Mouse (Mus musculus) granulocyte monocyte progenitor cell, adult 5-6 weeks (primary cell): ENCODE measurements around the gene Tmem158. TPM values are rescaled to one million over a fixed set of nuclear protein-coding genes. Genes with fewer than 3 reads are reported as not detected.

ENCODE experiments used
- total RNA-seq, 2 experiments: library from RNA; stranded (forward) in 1 of 2; stranded (reverse) in 1 of 2; fragments of 200-712, 200-1000 nt in 1 of 2; fragments of >200 nt in 1 of 2; fragmentation: Nextera tagmentation in 1 of 2; gene quantifications; 2 replicates each; pipeline ENCODE4 v1.2.3; 2014 to 2017

The Tmem158 gene
- total RNA-seq, 2 experiments from 2014 or later: 2.3 TPM; not detected in 1

Other genes with a start within 250 kb of the Tmem158 start
- gene Tmem42, start 239.4 kb downstream of the Tmem158 start, total RNA-seq (2014; fragmentation: Nextera tagmentation): 8.9 and 9.7 TPM in 2 replicates
- 9.2 and 16.6 TPM in 2 replicates for gene Tmem42, start 239.4 kb downstream of the Tmem158 start, total RNA-seq (2017)
- gene Tgm4, start 226.0 kb downstream of the Tmem158 start, total RNA-seq (2014; fragmentation: Nextera tagmentation): 2.1 TPM in 1 of 2 replicates, not detected in the other
- 0.05 TPM in 1 of 2 replicates, not detected in the other for gene Tgm4, start 226.0 kb downstream of the Tmem158 start, total RNA-seq (2017)
- gene Zdhhc3, start 147.6 kb downstream of the Tmem158 start, total RNA-seq (2014; fragmentation: Nextera tagmentation): 66.7 and 68.4 TPM in 2 replicates
- gene Zdhhc3, start 147.6 kb downstream of the Tmem158 start, total RNA-seq (2017): 43.1 and 47.1 TPM in 2 replicates
- gene Exosc7, start 147.5 kb downstream of the Tmem158 start, total RNA-seq (2014; fragmentation: Nextera tagmentation): 85.4 and 103 TPM in 2 replicates
- gene Exosc7, start 147.5 kb downstream of the Tmem158 start, total RNA-seq (2017): 119 and 126 TPM in 2 replicates
- gene Clec3b, start 109.8 kb downstream of the Tmem158 start, total RNA-seq (2014; fragmentation: Nextera tagmentation): not detected in 2 replicates
- gene Clec3b, start 109.8 kb downstream of the Tmem158 start, total RNA-seq (2017): not detected in 2 replicates
- not detected in 2 replicates for gene Cdcp1, start 44.7 kb downstream of the Tmem158 start, total RNA-seq (2014; fragmentation: Nextera tagmentation)
- gene Cdcp1, start 44.7 kb downstream of the Tmem158 start, total RNA-seq (2017): 0.43 TPM in 1 of 2 replicates, not detected in the other
- gene Lars2, start 106.2 kb upstream of the Tmem158 start, total RNA-seq (2014; fragmentation: Nextera tagmentation): 9,988 and 24,943 TPM in 2 replicates
- gene Lars2, start 106.2 kb upstream of the Tmem158 start, total RNA-seq (2017): 32.5 and 33.6 TPM in 2 replicates
- gene Limd1, start 217.9 kb upstream of the Tmem158 start, total RNA-seq (2014; fragmentation: Nextera tagmentation): 26.3 and 29.8 TPM in 2 replicates
- gene Limd1, start 217.9 kb upstream of the Tmem158 start, total RNA-seq (2017): 24.4 and 26.2 TPM in 2 replicates